Mouse (Mus musculus) mature B cell (primary cell): ENCODE measurements around the gene Dok5.

Experiments
- in situ Hi-C: fragments of 300-500 bp; cut with MboI; formaldehyde crosslinking; loops from 2 replicates; pipeline ENCODE4 v1.14.3; 2019

The Dok5 gene

GRCm38 (mm10) chr2:170862799-170863198 is 131.2 kb downstream of the Dok5 start:
- in situ Hi-C loops = no loop called here

GRCm38 (mm10) chr2:170863201-170863600 is 131.6 kb downstream of the Dok5 start:
- in situ Hi-C loops = no loop called here

GRCm38 (mm10) chr2:170864043-170864442 is 132.4 kb downstream of the Dok5 start:
- in situ Hi-C loops = no loop called here

GRCm38 (mm10) chr2:170864820-170865219 is 133.2 kb downstream of the Dok5 start:
- in situ Hi-C loops = no loop called here

- in situ Hi-C loops = no loop called here
Observed at GRCm38 (mm10) chr2:170870566-170870965, 139.0 kb downstream of the Dok5 start.

- in situ Hi-C loops = no loop called here
Observed at GRCm38 (mm10) chr2:170871469-170871868, 139.9 kb downstream of the Dok5 start.

- in situ Hi-C loops = no loop called here
Observed at GRCm38 (mm10) chr2:170873382-170873781, 141.8 kb downstream of the Dok5 start.

- in situ Hi-C loops = no loop called here
Observed at GRCm38 (mm10) chr2:170877515-170877914, 145.9 kb downstream of the Dok5 start.

- in situ Hi-C loops = no loop called here
Observed at GRCm38 (mm10) chr2:170877936-170878335, 146.3 kb downstream of the Dok5 start.

- in situ Hi-C loops = no loop called here
Observed at GRCm38 (mm10) chr2:170884209-170884801, 152.7 kb downstream of the Dok5 start.

GRCm38 (mm10) chr2:170887984-170888383 is 156.4 kb downstream of the Dok5 start:
- in situ Hi-C loops = no loop called here

GRCm38 (mm10) chr2:170895096-170895495 is 163.5 kb downstream of the Dok5 start:
- in situ Hi-C loops = no loop called here

GRCm38 (mm10) chr2:170902204-170903028 is 170.8 kb downstream of the Dok5 start:
- in situ Hi-C loops = no loop called here

- in situ Hi-C loops = no loop called here
Observed at GRCm38 (mm10) chr2:170903029-170903306, 171.4 kb downstream of the Dok5 start.

- in situ Hi-C loops = no loop called here
Observed at GRCm38 (mm10) chr2:170903367-170903766, 171.8 kb downstream of the Dok5 start.

- in situ Hi-C loops = no loop called here
Observed at GRCm38 (mm10) chr2:170912589-170913223, 181.1 kb downstream of the Dok5 start.

GRCm38 (mm10) chr2:170913863-170914262 is 182.3 kb downstream of the Dok5 start:
- in situ Hi-C loops = no loop called here

- in situ Hi-C loops = no loop called here
Observed at GRCm38 (mm10) chr2:170915646-170916045, 184.0 kb downstream of the Dok5 start.

- in situ Hi-C loops = no loop called here
Observed at GRCm38 (mm10) chr2:170922260-170922659, 190.7 kb downstream of the Dok5 start.

- in situ Hi-C loops = no loop called here
Observed at GRCm38 (mm10) chr2:170924131-170924530, 192.5 kb downstream of the Dok5 start.

GRCm38 (mm10) chr2:170926237-170926636 is 194.6 kb downstream of the Dok5 start:
- in situ Hi-C loops = no loop called here
